Mouse (Mus musculus) telencephalon, adult 2 months (tissue): ENCODE data around the gene Paqr6.

Source experiments
- DNase-seq: peaks from one replicate; pipeline ENCODE4 v3.0.0-alpha.2; 2011; ENCODE audit warnings: low read depth, low spot score

Gene Paqr6

GRCm38 (mm10) chr3:88410645-88411031, 46.3 kb downstream of the Paqr6 start:
- DNase-seq, result no peak

GRCm38 (mm10) chr3:88411681-88412080, 47.3 kb downstream of the Paqr6 start:
- DNase-seq, result no peak

DNA sequence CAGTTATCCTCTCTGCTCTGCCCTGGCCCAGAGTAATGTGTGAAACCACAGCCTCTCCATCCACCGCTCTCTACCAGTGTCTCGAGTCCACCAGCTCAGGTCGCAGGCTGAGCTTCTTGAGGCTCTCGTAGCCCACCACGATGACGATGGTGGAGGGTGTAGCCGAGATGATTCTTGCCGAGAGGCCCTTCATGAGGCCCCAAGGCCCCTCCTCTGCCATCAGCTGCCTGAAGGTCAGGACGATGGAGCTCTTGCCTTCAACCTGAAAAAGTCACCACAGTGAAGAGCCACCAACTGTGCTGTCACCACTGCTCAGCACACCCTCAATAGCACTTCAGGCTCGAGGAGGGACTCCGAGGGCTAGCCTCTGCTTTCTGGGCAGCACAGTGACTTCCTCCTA, 48.3 kb downstream of the Paqr6 start:
- DNase-seq, result no peak

- no peak for DNase-seq
These were observed 51.3 kb downstream of the Paqr6 start for GRCm38 (mm10) chr3:88415668-88416067.

- no peak for DNase-seq
These were observed 53.6 kb downstream of the Paqr6 start for GRCm38 (mm10) chr3:88418016-88418415.
